Mouse (Mus musculus): ENCODE results near the gene Arhgap11a. TPM values are rescaled to one million over a fixed set of nuclear protein-coding genes. Genes with fewer than 3 reads are reported as not detected.
A peak's percentile ranks its signal among the peaks of the same experiment; 100 is the strongest.

Gene Arhgap11a
- 66.3 and 70.4 TPM in 2 replicates for polyA plus RNA-seq (2016; fragmentation: Nextera tagmentation; extraction: Ambion mirVana)

DNA sequence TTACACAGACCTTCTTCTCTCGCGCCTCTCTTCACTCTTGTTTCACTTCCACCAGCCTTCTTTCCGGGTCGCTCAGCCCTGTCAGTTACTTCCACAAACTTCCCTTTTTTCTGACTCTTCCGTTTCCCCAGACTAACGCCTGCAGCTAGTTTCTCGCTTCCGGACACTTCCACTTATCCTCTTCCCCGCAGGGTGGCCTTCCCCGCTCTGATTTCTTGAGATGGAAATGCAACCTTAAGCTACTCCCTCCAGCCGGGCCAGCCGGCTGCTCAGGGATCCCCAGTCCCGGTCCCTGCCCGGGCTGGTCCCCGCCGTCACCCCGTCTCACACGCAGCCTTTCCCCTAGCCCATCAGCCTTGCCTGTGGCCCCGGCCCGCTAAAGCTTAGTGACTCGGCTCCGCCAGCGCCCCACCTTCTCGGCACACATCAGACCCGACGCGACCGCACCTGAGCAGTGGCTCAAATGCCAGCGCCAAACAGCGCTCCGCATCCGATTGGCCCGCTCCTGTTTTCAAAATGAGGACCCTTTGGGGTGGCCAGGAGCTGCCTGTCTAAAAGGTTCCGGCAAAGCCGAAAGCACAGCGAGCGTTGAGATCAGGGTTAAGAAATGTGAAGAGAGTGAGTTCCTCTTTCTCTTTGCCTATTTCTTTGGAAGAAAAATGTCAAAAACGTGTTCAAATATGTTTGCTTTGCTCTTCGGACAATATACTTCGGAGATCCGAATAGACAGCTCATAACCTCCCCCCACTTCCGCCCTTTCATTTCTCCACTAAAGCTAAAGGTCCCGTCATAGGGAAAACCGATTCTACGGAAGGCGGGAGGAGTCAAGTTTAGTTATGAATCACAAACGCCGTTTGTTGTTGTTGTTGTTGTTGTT is at the start of gene Arhgap11a:
Arhgap11a (minus strand) TSS at position 417 of the 877 bp plus-strand sequence.
- Histone ChIP-seq H3K9ac (peak within 1 kb of the TSS; percentile 76), H3K4me1 (peaks cover 25% of the 10 kb centered on the region), H3K9me3 (no peaks in the 10 kb centered on the region), H3K27me3 (no peaks in the 10 kb centered on the region), H3K27ac (peak within 1 kb of the TSS; percentile 71), H3K4me3 (replicated peaks) (peak within 1 kb of the TSS; percentile 82), H3K4me2 (peak within 1 kb of the TSS; percentile 73), H3K36me3 (replicated peaks) (peaks cover 15% of the 10 kb centered on the region)
- ATAC-seq (ENCODE audit: low FRiP score), result peak; percentile 96
- under 1% methylated on average over 48 of the region's 48 CpGs for WGBS

GRCm38 (mm10) chr2:113893385-113894122 is 45.1 kb upstream of the Arhgap11a start:
- H3K27me3 ChIP-seq, result no peaks in the 10 kb centered on the region
- WGBS, result 79% methylated on average over 10 of the region's 12 CpGs

DNA sequence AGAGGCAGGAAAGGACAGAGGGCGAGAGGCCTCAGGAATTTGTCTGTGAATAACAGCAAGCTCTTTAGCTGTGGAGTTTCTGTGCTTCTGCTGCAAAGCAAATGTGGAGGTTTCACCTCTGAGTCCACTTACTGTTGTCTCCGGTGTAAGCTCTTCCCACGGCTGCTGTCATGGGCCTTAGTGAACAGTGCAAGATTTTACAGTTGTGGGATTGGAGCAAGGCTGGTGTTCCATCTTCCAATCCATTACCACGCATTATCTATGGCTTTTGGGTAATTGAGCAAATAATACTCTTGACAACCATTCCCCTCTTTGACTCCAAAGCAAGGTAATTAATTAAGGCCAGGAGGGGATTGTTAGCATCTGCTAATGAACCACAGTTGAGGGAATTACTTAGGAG is 38.7 kb upstream of the Arhgap11a start:
- no peak overlapping the region for H3K4me2 ChIP-seq
- H3K9ac ChIP-seq, result no peak overlapping the region
- H3K4me1 ChIP-seq, result no peaks in the 10 kb centered on the region
- no peak overlapping the region for H3K4me3 ChIP-seq (replicated peaks)
- no peak for ATAC-seq (ENCODE audit: low FRiP score)
- H3K27me3 ChIP-seq, result no peaks in the 10 kb centered on the region
- 63% methylated on average over 4 of the region's 4 CpGs for WGBS
- no peaks in the 10 kb centered on the region for H3K36me3 ChIP-seq (replicated peaks)
- no peaks in the 10 kb centered on the region for H3K9me3 ChIP-seq
- H3K27ac ChIP-seq, result no peak overlapping the region

More at GRCm38 (mm10) chr2:113893385-113894122, 45.1 kb upstream of the Arhgap11a start:
- Histone ChIP-seq H3K9ac (no peak overlapping the region), H3K36me3 (replicated peaks) (no peaks in the 10 kb centered on the region), H3K4me3 (replicated peaks) (no peak overlapping the region), H3K9me3 (no peaks in the 10 kb centered on the region), H3K4me2 (no peak overlapping the region), H3K27ac (no peak overlapping the region), H3K4me1 (no peaks in the 10 kb centered on the region)
- ATAC-seq (ENCODE audit: low FRiP score), result no peak

DNA sequence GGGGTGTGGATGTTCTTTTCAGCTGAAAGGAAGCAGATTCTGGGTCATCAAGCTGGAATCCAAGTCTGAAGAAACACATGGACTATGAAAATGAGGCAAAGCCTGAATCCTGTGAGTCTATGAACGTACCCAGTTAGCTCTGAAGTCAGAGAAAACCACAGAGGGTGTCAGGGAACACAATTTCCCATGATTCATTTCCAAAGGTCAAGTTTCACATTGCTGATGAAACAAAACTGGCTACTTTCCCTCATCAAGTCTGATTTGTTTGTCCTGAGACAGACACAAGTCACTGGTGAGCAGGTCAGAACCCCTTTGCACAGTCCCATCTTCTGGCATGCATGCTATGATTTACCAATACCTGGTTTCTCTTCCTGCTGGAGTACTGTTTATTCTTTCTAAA is 37.6 kb upstream of the Arhgap11a start:
- Histone ChIP-seq H3K4me1 (no peaks in the 10 kb centered on the region), H3K4me2 (no peak overlapping the region), H3K27me3 (no peaks in the 10 kb centered on the region), H3K36me3 (replicated peaks) (no peaks in the 10 kb centered on the region), H3K27ac (no peak overlapping the region), H3K4me3 (replicated peaks) (no peak overlapping the region), H3K9me3 (no peaks in the 10 kb centered on the region), H3K9ac (no peak overlapping the region)
- no peak for ATAC-seq (ENCODE audit: low FRiP score)
- WGBS, result 79% methylated on average over 1 of the region's 1 CpGs

DNA sequence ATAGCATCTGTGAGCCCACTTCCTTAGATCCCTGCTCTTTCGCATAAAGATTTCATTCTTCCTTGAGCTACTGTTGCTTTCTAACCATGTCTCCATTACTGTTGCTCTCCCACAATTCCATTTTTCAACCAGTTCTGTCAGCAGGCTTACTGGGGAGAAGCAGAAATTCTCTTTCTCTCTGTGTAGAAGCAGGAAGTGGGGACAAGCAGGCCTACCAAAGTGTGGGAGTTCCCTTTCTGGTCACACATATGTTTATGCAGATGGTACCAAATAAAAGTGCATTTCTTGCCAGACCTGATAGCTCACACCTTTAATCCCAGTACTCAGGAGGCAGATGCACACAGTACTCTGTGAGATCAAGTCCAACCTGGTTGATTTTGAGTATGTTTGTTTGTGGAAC is 21.7 kb upstream of the Arhgap11a start:
- H3K36me3 ChIP-seq (replicated peaks), result no peaks in the 10 kb centered on the region
- WGBS, result 97% methylated on average over 1 of the region's 1 CpGs
- ATAC-seq (ENCODE audit: low FRiP score), result no peak

DNA sequence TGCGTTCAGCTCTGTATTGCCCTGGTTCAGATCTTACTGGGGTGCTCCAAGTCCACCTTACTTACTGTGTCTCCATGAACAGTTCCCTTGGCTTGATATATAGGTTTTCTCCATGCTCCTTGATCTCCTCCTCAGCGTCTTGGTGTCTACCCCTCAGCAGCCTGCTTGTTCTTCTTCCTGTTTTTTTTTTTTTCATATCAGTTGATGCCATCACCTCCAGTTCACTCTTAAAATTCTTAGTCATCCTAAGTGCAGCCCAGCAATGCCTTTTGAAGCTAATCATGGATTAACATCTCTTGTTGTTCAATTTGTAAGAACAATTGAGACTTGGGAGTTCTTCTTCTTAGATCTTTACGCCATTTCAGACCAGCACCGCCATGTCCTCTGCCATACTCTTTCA is 19.9 kb upstream of the Arhgap11a start:
- Histone ChIP-seq H3K36me3 (replicated peaks) (no peaks in the 10 kb centered on the region), H3K4me1 (no peaks in the 10 kb centered on the region), H3K9me3 (no peaks in the 10 kb centered on the region), H3K27ac (no peak overlapping the region), H3K9ac (no peak overlapping the region), H3K27me3 (no peaks in the 10 kb centered on the region), H3K4me3 (replicated peaks) (no peak overlapping the region), H3K4me2 (no peak overlapping the region)
- WGBS, result 85% methylated on average over 4 of the region's 4 CpGs
- no peak for ATAC-seq (ENCODE audit: low FRiP score)

More for the DNA sequence above, 21.7 kb upstream of the Arhgap11a start:
- Histone ChIP-seq H3K4me3 (replicated peaks) (no peak overlapping the region), H3K4me1 (no peaks in the 10 kb centered on the region), H3K9me3 (no peaks in the 10 kb centered on the region), H3K27me3 (no peaks in the 10 kb centered on the region), H3K4me2 (no peak overlapping the region), H3K27ac (no peak overlapping the region), H3K9ac (no peak overlapping the region)

- Histone ChIP-seq H3K4me1 (no peaks in the 10 kb centered on the region), H3K9me3 (no peaks in the 10 kb centered on the region), H3K4me3 (replicated peaks) (no peak overlapping the region), H3K27ac (no peak overlapping the region), H3K9ac (no peak overlapping the region), H3K36me3 (replicated peaks) (no peaks in the 10 kb centered on the region), H3K4me2 (no peak overlapping the region), H3K27me3 (no peaks in the 10 kb centered on the region)
- WGBS, result 57% methylated on average over 2 of the region's 2 CpGs
- ATAC-seq (ENCODE audit: low FRiP score), result no peak
Measured at GRCm38 (mm10) chr2:113866155-113866554, 17.7 kb upstream of the Arhgap11a start.

- Histone ChIP-seq H3K36me3 (replicated peaks) (peaks cover 9% of the 10 kb centered on the region), H3K4me3 (replicated peaks) (peak overlapping the region; percentile 82), H3K4me2 (peak overlapping the region; percentile 73), H3K9me3 (no peaks in the 10 kb centered on the region), H3K27me3 (no peaks in the 10 kb centered on the region), H3K4me1 (peaks cover 25% of the 10 kb centered on the region), H3K9ac (peak overlapping the region; percentile 76), H3K27ac (peak overlapping the region; percentile 71)
- WGBS, result 0% methylated on average over 3 of the region's 3 CpGs
- ATAC-seq (ENCODE audit: low FRiP score), result peak; percentile 68
Measured at GRCm38 (mm10) chr2:113849141-113849540, 680 bp upstream of the Arhgap11a start.

DNA sequence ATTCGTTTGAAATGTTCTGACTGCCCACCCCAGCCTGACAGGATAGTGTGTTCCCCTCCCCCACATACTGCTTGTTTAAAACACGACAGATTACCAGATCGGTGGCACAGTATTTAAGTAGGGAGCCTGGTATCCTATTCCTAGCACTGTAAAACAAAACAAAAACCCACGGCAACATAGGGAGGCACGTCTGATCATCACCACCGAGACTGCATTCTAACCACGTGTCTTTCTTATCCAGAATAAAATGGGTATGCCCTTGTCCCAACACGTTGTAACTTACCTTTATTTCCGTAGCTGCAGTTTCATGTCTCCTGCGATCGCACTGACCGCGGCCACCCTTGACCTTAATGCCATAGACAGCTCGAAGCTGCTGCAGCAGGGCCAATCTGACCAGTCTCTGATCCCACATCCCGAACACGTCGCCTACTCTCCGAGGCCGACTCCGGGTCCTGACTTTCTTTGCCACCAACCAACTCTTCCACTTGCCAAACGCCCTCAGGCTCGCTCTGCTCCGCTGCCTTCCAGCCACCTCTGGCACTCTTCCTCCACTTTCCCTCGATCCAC is 700 bp downstream of the Arhgap11a start:
- Histone ChIP-seq H3K4me1 (peaks cover 25% of the 10 kb centered on the region), H3K9me3 (no peaks in the 10 kb centered on the region), H3K4me3 (replicated peaks) (peak overlapping the region; percentile 82), H3K27me3 (no peaks in the 10 kb centered on the region), H3K27ac (peak overlapping the region; percentile 71; the same call in 1 of the 2 replicates), H3K4me2 (peak overlapping the region; percentile 73), H3K9ac (peak overlapping the region; percentile 76), H3K36me3 (replicated peaks) (peaks cover 16% of the 10 kb centered on the region)
- ATAC-seq (ENCODE audit: low FRiP score), result peak; percentile 12; the same call in 1 of the 2 replicates
- WGBS, result under 1% methylated on average over 24 of the region's 24 CpGs

- H3K36me3 ChIP-seq (replicated peaks), result peaks cover 34% of the 10 kb centered on the region
- no peak for ATAC-seq (ENCODE audit: low FRiP score)
- no peak overlapping the region for H3K4me3 ChIP-seq (replicated peaks)
- no peaks in the 10 kb centered on the region for H3K9me3 ChIP-seq
- no peak overlapping the region for H3K4me2 ChIP-seq
- peaks cover 25% of the 10 kb centered on the region for H3K4me1 ChIP-seq
- no peak overlapping the region for H3K27ac ChIP-seq
- 82% methylated on average over 4 of the region's 4 CpGs for WGBS
- no peaks in the 10 kb centered on the region for H3K27me3 ChIP-seq
- no peak overlapping the region for H3K9ac ChIP-seq
Measured at GRCm38 (mm10) chr2:113845081-113845480, 3.4 kb downstream of the Arhgap11a start.

GRCm38 (mm10) chr2:113841656-113842437 is 6.6 kb downstream of the Arhgap11a start:
- 90% methylated on average over 4 of the region's 4 CpGs for WGBS
- no peaks in the 10 kb centered on the region for H3K27me3 ChIP-seq
- ATAC-seq (ENCODE audit: low FRiP score), result no peak
- H3K4me3 ChIP-seq (replicated peaks), result no peak overlapping the region
- no peak overlapping the region for H3K27ac ChIP-seq
- no peaks in the 10 kb centered on the region for H3K9me3 ChIP-seq
- H3K9ac ChIP-seq, result no peak overlapping the region
- no peak overlapping the region for H3K4me2 ChIP-seq
- peaks cover 10% of the 10 kb centered on the region for H3K4me1 ChIP-seq
- H3K36me3 ChIP-seq (replicated peaks), result peaks cover 44% of the 10 kb centered on the region

Data from forebrain, embryonic 12.5 days (tissue).